Mouse (Mus musculus) inflammation-experienced regulatory T-cells, adult 6 months (primary cell): Measurements from ENCODE around the gene Isoc2a. TPM values are rescaled to one million over a fixed set of nuclear protein-coding genes. Genes with fewer than 3 reads are reported as not detected.
"Not testable (repeated sequence)": the region's sequence is repeated elsewhere in the genome, so short reads cannot be mapped to it uniquely, and the experiment has no call there.

Source experiments
- ATAC-seq: one replicate; pipeline ENCODE4 v1.8.0; 2017
- polyA plus RNA-seq, 3 experiments: library from polyadenylated mRNA; unstranded; fragments of 100-300 nt; shearing (Covaris generic); gene quantifications; one replicate each; pipeline ENCODE4 v1.2.1; 2017

Gene Isoc2a
- polyA plus RNA-seq, 3 experiments from 2014 or later, result 0.58 to 0.92 (median 0.70) TPM

GRCm38 (mm10) chr7:4865579-4866493 is 11.1 kb upstream of the Isoc2a start:
- ATAC-seq, result peak; percentile 99

DNA sequence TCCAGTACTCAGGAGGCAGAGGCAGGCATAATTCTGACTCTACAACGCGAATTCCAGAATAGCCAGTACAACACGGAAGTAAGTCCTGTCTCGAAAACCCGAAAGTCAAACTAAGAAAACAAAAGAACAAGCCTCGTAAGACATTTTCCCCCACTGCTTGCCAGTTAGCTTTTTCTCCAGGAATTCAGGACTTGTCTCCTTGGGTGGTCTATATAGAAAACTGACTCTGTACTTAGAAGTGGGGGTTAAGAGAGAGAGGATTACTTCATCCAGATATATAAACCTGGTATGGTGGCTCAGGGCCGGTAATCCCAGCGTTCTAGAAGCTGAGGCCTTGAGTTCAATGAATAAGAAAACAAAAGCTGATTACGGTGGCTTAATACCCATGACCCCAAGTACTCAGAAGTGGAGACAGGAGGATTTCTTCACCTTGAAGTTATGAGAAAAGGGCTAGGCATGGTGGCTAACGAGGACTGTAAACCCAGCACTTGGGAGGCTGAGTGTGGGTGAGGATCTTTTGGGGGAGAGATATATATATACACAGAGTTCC is 10.2 kb upstream of the Isoc2a start:
- no peak for ATAC-seq

DNA sequence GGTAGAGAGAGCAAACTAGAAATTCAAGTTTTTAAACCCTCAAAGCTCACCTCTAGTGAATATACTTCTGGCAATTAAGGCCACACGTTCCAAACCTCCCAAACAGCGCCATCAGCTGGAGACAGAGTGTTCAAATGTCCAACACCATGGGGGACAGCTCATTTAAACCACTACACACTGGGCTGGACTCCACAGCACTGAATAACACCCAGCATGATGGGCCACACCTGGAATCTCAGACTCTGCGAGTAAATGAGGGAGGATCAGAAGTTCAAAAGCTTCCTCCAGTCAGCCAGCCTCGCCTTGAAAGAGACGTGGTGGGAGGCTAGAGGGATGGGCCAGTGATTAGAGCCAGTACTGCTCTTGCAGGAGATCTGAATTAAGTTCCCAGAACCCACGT is 6.8 kb upstream of the Isoc2a start, which contains the start of gene Isoc2b:
Gene Isoc2b, minus strand, starts transcription at position 126 of the 400 bp plus-strand sequence.
- ATAC-seq, result no peak

GRCm38 (mm10) chr7:4877226-4877625 is 273 bp downstream of the Isoc2a start:
- ATAC-seq, result peak; percentile 32

DNA sequence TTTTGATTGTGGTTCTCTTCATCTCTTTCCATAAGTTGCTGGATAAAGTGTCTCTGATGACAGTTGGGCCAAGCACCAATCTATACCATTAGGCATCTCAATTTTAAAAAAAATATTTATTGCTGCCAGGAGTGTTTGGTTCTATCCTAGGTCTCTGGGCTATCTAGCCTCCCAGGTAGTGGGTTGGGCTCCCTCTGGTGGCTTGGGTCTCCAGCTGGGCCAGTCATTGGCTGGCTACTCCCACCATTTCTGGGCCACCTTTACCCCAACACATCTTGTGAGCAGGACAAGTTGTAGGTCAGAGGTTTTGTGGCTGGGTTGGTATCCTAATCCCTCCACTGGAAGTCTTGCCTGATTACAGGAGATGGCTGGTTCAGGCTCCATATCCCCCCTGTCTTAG is 1.2 kb downstream of the Isoc2a start:
- no peak for ATAC-seq

DNA sequence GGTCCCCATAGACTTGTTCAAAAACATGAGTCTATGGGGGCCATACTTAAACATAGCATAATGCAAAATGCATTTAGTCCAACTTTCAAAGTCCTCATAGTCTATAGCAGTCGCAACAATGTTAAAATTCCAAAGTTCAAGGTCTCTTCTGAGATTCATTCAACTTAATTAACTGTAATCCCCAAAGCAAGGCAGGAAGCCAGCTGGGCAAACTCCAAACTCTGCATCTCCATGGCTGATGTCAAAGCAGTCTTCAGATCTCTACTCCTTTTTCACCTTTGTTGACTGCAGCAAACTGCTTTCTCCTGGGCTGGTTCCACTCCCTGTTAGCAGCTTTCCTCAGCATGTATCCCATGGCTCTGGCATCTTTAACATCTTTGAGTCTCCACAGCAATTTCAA is 2.1 kb downstream of the Isoc2a start:
- not testable (repeated sequence) for ATAC-seq

- no peak for ATAC-seq
Measured at GRCm38 (mm10) chr7:4886680-4887079, 9.7 kb downstream of the Isoc2a start.

DNA sequence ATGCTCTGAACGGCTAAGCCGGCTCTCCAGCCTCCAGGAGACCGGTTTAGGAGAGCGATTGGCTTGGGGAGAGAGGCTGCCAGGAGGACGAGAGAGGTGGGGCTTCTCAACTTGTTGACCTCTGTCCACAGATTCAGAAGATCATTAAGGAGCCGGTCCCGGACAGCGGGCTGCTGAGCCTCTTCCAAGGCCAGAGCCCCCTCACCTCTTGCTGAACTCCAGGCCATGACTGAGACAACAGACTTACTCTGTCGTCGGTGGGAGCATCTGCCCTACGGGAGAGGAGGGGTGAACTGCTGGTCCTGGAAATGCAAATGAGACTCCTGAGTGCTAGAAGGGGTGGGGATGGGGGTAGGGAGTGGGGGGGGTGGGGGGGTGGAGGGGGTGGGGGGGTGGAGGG is 18.2 kb downstream of the Isoc2a start:
- no peak for ATAC-seq

- no peak for ATAC-seq
Measured at GRCm38 (mm10) chr7:4898851-4899648, 22.1 kb downstream of the Isoc2a start.

DNA sequence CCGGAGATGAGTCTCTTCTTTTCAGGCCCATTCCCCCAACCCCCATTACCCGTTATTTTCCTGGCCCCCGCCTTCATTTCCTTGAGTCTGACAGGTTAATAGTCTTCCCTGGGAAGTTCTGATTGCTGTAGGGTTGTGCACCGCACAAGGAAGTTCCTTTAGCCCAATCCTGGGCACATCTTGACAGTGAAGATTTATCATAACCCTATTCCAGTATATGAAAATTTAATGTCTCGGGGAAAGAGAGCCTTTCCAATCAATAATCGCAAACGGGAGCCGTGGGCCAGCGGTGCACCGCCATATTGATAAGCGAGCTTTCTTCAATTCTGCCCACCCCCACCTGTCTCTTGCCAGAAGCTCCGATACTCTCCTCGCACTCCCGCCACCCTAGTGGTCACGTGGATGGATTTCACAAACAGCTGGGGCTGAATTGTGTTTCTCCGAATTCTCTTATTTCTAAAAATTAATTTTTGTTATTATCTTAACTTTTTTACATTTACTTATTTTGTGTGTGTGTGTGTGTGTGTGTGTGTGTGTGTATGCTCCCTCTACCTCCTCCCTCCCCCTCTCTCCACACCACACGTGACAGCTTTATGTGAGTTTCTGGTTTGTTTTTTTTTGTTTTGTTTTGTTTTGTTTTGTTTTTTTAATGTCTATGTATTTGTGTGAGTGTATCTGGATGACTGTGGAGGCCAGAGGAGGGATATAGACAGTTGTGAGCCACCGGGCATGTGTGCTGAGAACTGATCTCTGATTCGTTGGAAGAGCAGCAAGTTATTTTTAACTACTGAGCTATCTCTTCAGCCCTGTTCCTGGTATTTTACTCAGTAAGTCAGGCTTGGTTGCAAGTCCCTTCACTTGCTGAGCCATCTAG is 22.9 kb downstream of the Isoc2a start:
- ATAC-seq, result peak; percentile 38

DNA sequence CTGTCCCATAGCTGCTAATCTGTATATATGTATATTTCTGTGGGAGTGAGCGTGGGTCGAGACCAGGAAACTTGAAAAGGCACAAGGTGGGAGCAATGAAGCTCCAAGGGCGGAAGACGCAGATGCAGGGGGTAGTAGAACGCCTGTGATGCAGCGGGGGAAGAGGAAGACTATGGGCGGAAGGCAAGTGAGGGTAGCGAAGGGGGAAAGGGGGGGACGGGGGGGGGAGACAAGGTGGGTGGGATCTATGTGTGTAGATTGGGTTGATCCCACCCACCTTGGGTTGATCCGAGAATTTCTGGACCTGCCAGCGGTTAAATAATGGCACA is 23.5 kb downstream of the Isoc2a start:
- peak; percentile 21 for ATAC-seq

- no peak for ATAC-seq
Measured at GRCm38 (mm10) chr7:4901171-4901570, 24.2 kb downstream of the Isoc2a start.

DNA sequence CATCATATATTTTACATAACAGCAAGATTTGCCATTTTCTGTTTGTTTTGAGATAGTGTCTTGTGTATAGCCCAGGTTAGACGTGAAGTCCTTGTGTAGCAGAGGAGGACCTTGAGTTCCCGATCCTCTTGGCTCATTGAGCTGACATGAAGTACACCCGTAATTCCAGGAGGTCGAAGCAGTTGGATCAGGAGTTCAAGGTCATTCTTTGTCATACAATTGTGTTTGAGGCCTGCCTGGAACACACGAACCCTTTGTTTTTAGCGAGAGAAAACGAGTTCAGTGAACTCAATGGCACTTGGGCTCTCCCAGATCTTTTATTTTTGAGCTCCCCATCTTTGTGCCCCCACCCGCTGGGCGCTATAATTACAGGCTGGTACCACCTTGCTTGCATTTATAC is 25.5 kb downstream of the Isoc2a start:
- no peak for ATAC-seq

DNA sequence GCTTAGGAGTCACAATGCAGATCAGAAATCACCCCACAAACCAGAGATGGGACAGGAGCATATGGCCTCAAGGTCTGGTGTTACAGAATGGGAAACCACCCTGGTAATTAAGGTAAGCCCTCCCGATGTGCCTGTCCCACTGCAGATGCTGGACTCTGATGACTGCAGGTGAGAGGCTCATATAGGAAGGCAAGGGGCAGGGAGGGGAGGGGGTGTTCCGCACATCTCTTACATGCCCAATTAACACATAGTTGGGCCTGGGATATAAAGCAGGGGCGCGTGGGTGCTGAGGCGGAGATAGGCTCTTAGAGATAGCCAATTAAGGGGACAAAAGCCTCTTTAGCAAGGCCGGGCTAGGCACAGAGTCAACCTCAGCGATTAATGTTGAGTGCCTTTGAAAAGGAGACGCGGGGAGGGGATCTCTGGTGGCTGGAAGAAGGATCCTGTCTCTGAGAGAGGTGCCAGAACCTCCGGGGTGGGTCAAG is 29.6 kb downstream of the Isoc2a start, which contains the start of gene Gm36210:
Gene Gm36210, minus strand, starts transcription at position 51 of the 485 bp plus-strand sequence.
- ATAC-seq, result no peak

GRCm38 (mm10) chr7:4911561-4911960 is 34.6 kb downstream of the Isoc2a start:
- no peak for ATAC-seq

GRCm38 (mm10) chr7:4912248-4912647 is 35.3 kb downstream of the Isoc2a start:
- ATAC-seq, result no peak

DNA sequence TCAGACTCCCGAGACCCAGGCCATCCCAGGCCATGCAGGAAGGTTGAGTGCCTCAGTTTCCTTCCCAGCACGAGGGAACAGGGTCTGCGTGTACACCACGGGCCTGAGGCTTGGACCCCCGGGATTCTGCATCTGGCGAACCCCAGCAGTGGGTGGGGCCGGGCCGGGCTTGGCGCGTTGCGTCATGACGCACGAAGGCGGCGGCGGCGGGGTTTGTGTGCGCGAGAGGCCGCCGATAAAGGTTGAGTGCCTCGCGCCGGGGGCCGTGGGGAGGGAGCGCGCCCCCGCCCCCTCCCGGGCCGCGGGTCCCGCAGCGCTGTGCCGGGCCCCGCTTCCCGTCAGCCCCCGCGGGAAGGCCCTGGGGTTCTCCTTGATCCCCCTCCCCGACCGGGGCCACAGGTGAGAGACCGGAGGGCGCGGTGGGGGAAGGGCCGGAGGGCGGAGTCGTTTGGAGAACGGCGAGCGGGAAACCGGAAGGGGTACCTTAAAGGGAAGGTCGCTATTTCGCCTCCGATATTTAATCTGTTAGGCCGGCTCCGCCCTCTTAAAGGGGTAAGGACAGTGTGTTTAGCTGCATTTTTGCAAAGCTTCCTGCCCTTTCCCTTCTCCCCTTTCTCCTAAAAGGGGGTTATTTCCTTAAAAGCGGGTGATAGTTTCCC is 38.2 kb downstream of the Isoc2a start, which contains the start of gene Zfp628:
Gene Zfp628, plus strand, starts transcription at position 211 of the 659 bp plus-strand sequence.
- peak; percentile 86 for ATAC-seq

- peak; percentile 22 for ATAC-seq
Measured at GRCm38 (mm10) chr7:4915669-4916416, 38.9 kb downstream of the Isoc2a start.

GRCm38 (mm10) chr7:4917494-4917893 is 40.5 kb downstream of the Isoc2a start:
- ATAC-seq, result no peak

GRCm38 (mm10) chr7:4918681-4919080 is 41.7 kb downstream of the Isoc2a start:
- no peak for ATAC-seq

GRCm38 (mm10) chr7:4919096-4919495 is 42.1 kb downstream of the Isoc2a start:
- ATAC-seq, result no peak
